Mouse (Mus musculus) mesoderm, embryonic 11.5 days (tissue): ENCODE results near the gene Nuak2.

Experiments
- DNase-seq: peaks from one replicate; pipeline ENCODE4 v3.0.0-alpha.2; 2012; ENCODE audit warnings: low read depth, low spot score

Nuak2 gene

GRCm38 (mm10) chr1:132376211-132377054 is 60.5 kb downstream of the Nuak2 start:
- no peak for DNase-seq

- DNase-seq, result no peak
Measured at GRCm38 (mm10) chr1:132377055-132377365, 61.1 kb downstream of the Nuak2 start.

- DNase-seq, result no peak
Measured at GRCm38 (mm10) chr1:132377811-132378210, 61.9 kb downstream of the Nuak2 start.

- DNase-seq, result no peak
Measured at GRCm38 (mm10) chr1:132380550-132381100, 64.7 kb downstream of the Nuak2 start.

GRCm38 (mm10) chr1:132381929-132382328 is 66.0 kb downstream of the Nuak2 start:
- no peak for DNase-seq
